Mouse (Mus musculus) forebrain, embryonic 13.5 days (tissue): ENCODE measurements at regions not wholly inside any gene's neighbourhood (a gene's known extent, or its start where the extent isn't known, plus 50 kb on each side); places are given as distances from the start of the nearest gene placed in this dataset.

Experiments used
- ATAC-seq: fragments of 200-750 bp; cut with Nextera tagmentation; 2 replicates; pipeline ENCODE4 v1.8.0; 2017
- H3K27ac ChIP-seq: fragments of 300-500 bp; sonication (generic); 2 replicates; pipeline ENCODE4 v1.5.1; 2015; ENCODE audit warnings: inconsistent platforms, mild to moderate bottlenecking, moderate library complexity
- H3K27me3 ChIP-seq: fragments of 300-500 bp; sonication (generic); 2 replicates; pipeline ENCODE4 v1.6.1; 2015; ENCODE audit warnings: mild to moderate bottlenecking, inconsistent platforms
- H3K36me3 ChIP-seq: fragments of 300-500 bp; sonication (generic); 2 replicates; pipeline ENCODE4 v1.6.1; 2015; ENCODE audit warnings: mild to moderate bottlenecking, inconsistent platforms; ENCODE audit not compliant: poor library complexity, severe bottlenecking
- H3K4me1 ChIP-seq: fragments of 300-500 bp; sonication (generic); 2 replicates; pipeline ENCODE4 v1.6.1; 2015; ENCODE audit warnings: inconsistent platforms
- H3K4me2 ChIP-seq: fragments of 300-500 bp; sonication (generic); 2 replicates; pipeline ENCODE4 v1.6.1; 2015; ENCODE audit warnings: inconsistent platforms, mild to moderate bottlenecking, moderate library complexity
- H3K4me3 ChIP-seq: fragments of 300-500 bp; sonication (generic); 2 replicates; pipeline ENCODE4 v1.5.1; 2015; ENCODE audit warnings: mild to moderate bottlenecking, inconsistent platforms
- H3K9ac ChIP-seq: fragments of 300-500 bp; sonication (generic); 2 replicates; pipeline ENCODE4 v1.6.1; 2015; ENCODE audit warnings: mild to moderate bottlenecking, inconsistent platforms
- H3K9me3 ChIP-seq: fragments of 300-500 bp; sonication (generic); replicated peaks from 2 replicates; pipeline ENCODE4 v1.6.1; 2016; ENCODE audit warnings: inconsistent platforms
- WGBS: fragments of 180-500 bp; shearing (Covaris S2); methylation state at CpG from one replicate; pipeline ENCODE4 v1.1.7; 2015; 5-methylcytosine and 5-hydroxymethylcytosine counted together

GRCm38 (mm10) chr16:55634691-55635090 lies 204.0 kb downstream of the Nfkbiz start:
- H3K27ac ChIP-seq = no peak overlapping the region
- no peaks in the 10 kb centered on the region for H3K9me3 ChIP-seq
- no peaks in the 10 kb centered on the region for H3K4me1 ChIP-seq
- H3K27me3 ChIP-seq = no peaks in the 10 kb centered on the region
- no peak overlapping the region for H3K4me2 ChIP-seq
- H3K9ac ChIP-seq = no peak overlapping the region
- 77% methylated on average over 1 of the region's 1 CpGs for WGBS
- H3K4me3 ChIP-seq = no peak overlapping the region
- no peak for ATAC-seq
- no peaks in the 10 kb centered on the region for H3K36me3 ChIP-seq

GRCm38 (mm10) chr16:55632220-55632619 lies 206.5 kb downstream of the Nfkbiz start:
- no peaks in the 10 kb centered on the region for H3K4me1 ChIP-seq
- no peak for ATAC-seq
- no peak overlapping the region for H3K27ac ChIP-seq
- 81% methylated on average over 3 of the region's 3 CpGs for WGBS
- H3K4me2 ChIP-seq = no peak overlapping the region
- no peaks in the 10 kb centered on the region for H3K36me3 ChIP-seq
- H3K4me3 ChIP-seq = no peak overlapping the region
- no peak overlapping the region for H3K9ac ChIP-seq
- H3K27me3 ChIP-seq = no peaks in the 10 kb centered on the region
- no peaks in the 10 kb centered on the region for H3K9me3 ChIP-seq

GRCm38 (mm10) chr16:55631637-55632036 lies 207.1 kb downstream of the Nfkbiz start:
- Histone ChIP-seq H3K9ac (no peak overlapping the region), H3K4me1 (no peaks in the 10 kb centered on the region), H3K27me3 (no peaks in the 10 kb centered on the region), H3K9me3 (no peaks in the 10 kb centered on the region), H3K27ac (no peak overlapping the region), H3K4me3 (no peak overlapping the region), H3K4me2 (no peak overlapping the region), H3K36me3 (no peaks in the 10 kb centered on the region)
- 76% methylated on average over 2 of the region's 2 CpGs for WGBS
- ATAC-seq = no peak

GRCm38 (mm10) chr16:55631048-55631447 lies 207.7 kb downstream of the Nfkbiz start:
- Histone ChIP-seq H3K9ac (no peak overlapping the region), H3K36me3 (no peaks in the 10 kb centered on the region), H3K4me1 (no peaks in the 10 kb centered on the region), H3K9me3 (peaks cover 4% of the 10 kb centered on the region), H3K27me3 (no peaks in the 10 kb centered on the region), H3K27ac (no peak overlapping the region), H3K4me3 (no peak overlapping the region), H3K4me2 (no peak overlapping the region)
- ATAC-seq = no peak
- 70% methylated on average over 2 of the region's 2 CpGs for WGBS

GRCm38 (mm10) chr16:55627531-55627930 lies 211.2 kb downstream of the Nfkbiz start:
- H3K9ac ChIP-seq = no peak overlapping the region
- no peak overlapping the region for H3K4me3 ChIP-seq
- H3K4me1 ChIP-seq = no peaks in the 10 kb centered on the region
- no peak overlapping the region for H3K27ac ChIP-seq
- ATAC-seq = no peak
- H3K9me3 ChIP-seq = peaks cover 4% of the 10 kb centered on the region
- no peaks in the 10 kb centered on the region for H3K27me3 ChIP-seq
- no peaks in the 10 kb centered on the region for H3K36me3 ChIP-seq
- H3K4me2 ChIP-seq = no peak overlapping the region
- 93% methylated on average over 1 of the region's 1 CpGs for WGBS

- no peak for ATAC-seq
- no peak overlapping the region for H3K27ac ChIP-seq
- H3K4me1 ChIP-seq = no peaks in the 10 kb centered on the region
- no peaks in the 10 kb centered on the region for H3K36me3 ChIP-seq
- no peak overlapping the region for H3K4me3 ChIP-seq
- H3K27me3 ChIP-seq = no peaks in the 10 kb centered on the region
- H3K9me3 ChIP-seq = peaks cover 4% of the 10 kb centered on the region
- no peak overlapping the region for H3K9ac ChIP-seq
- no peak overlapping the region for H3K4me2 ChIP-seq
Measured at GRCm38 (mm10) chr16:55623422-55623821, 215.3 kb downstream of the Nfkbiz start.

GRCm38 (mm10) chr16:55619731-55620130 lies 219.0 kb downstream of the Nfkbiz start:
- WGBS = 86% methylated on average over 3 of the region's 3 CpGs
- no peak for ATAC-seq
- no peak overlapping the region for H3K4me3 ChIP-seq

GRCm38 (mm10) chr16:55617958-55618357 lies 220.7 kb downstream of the Nfkbiz start:
- 85% methylated on average over 3 of the region's 3 CpGs for WGBS
- H3K4me3 ChIP-seq = no peak overlapping the region

More at GRCm38 (mm10) chr16:55619731-55620130, 219.0 kb downstream of the Nfkbiz start:
- Histone ChIP-seq H3K27ac (no peak overlapping the region), H3K4me2 (no peak overlapping the region), H3K4me1 (no peaks in the 10 kb centered on the region), H3K36me3 (no peaks in the 10 kb centered on the region), H3K27me3 (no peaks in the 10 kb centered on the region), H3K9me3 (no peaks in the 10 kb centered on the region), H3K9ac (no peak overlapping the region)

GRCm38 (mm10) chr16:55617506-55617905 lies 221.2 kb downstream of the Nfkbiz start:
- no peaks in the 10 kb centered on the region for H3K9me3 ChIP-seq
- H3K36me3 ChIP-seq = no peaks in the 10 kb centered on the region
- ATAC-seq = no peak
- H3K27me3 ChIP-seq = no peaks in the 10 kb centered on the region
- WGBS = 81% methylated on average over 4 of the region's 4 CpGs
- H3K4me2 ChIP-seq = no peak overlapping the region
- H3K27ac ChIP-seq = no peak overlapping the region
- no peaks in the 10 kb centered on the region for H3K4me1 ChIP-seq
- no peak overlapping the region for H3K9ac ChIP-seq
- H3K4me3 ChIP-seq = no peak overlapping the region

More at GRCm38 (mm10) chr16:55617958-55618357, 220.7 kb downstream of the Nfkbiz start:
- no peaks in the 10 kb centered on the region for H3K4me1 ChIP-seq
- H3K9me3 ChIP-seq = no peaks in the 10 kb centered on the region
- no peaks in the 10 kb centered on the region for H3K36me3 ChIP-seq
- no peak overlapping the region for H3K27ac ChIP-seq
- H3K27me3 ChIP-seq = no peaks in the 10 kb centered on the region
- H3K9ac ChIP-seq = no peak overlapping the region
- no peak overlapping the region for H3K4me2 ChIP-seq
- no peak for ATAC-seq

- WGBS = 81% methylated on average over 1 of the region's 1 CpGs
- H3K9me3 ChIP-seq = no peaks in the 10 kb centered on the region
- no peak overlapping the region for H3K4me2 ChIP-seq
- H3K9ac ChIP-seq = no peak overlapping the region
- H3K27me3 ChIP-seq = no peaks in the 10 kb centered on the region
- no peaks in the 10 kb centered on the region for H3K36me3 ChIP-seq
- H3K4me3 ChIP-seq = no peak overlapping the region
- ATAC-seq = no peak
- H3K27ac ChIP-seq = no peak overlapping the region
- no peaks in the 10 kb centered on the region for H3K4me1 ChIP-seq
Measured at GRCm38 (mm10) chr16:55616408-55617120, 222.1 kb downstream of the Nfkbiz start.

- no peak for ATAC-seq
- Histone ChIP-seq H3K4me2 (no peak overlapping the region), H3K4me1 (no peaks in the 10 kb centered on the region), H3K27me3 (no peaks in the 10 kb centered on the region), H3K27ac (no peak overlapping the region), H3K9ac (no peak overlapping the region), H3K36me3 (no peaks in the 10 kb centered on the region), H3K4me3 (no peak overlapping the region), H3K9me3 (no peaks in the 10 kb centered on the region; the same call in 1 of the 2 replicates)
- WGBS = 90% methylated on average over 3 of the region's 3 CpGs
Measured at GRCm38 (mm10) chr16:55612873-55613272, 225.8 kb downstream of the Nfkbiz start.

GRCm38 (mm10) chr16:55612001-55612400 lies 226.7 kb downstream of the Nfkbiz start:
- H3K4me1 ChIP-seq = no peaks in the 10 kb centered on the region
- no peaks in the 10 kb centered on the region for H3K36me3 ChIP-seq
- no peak overlapping the region for H3K9ac ChIP-seq
- no peaks in the 10 kb centered on the region for H3K27me3 ChIP-seq
- no peak for ATAC-seq
- no peaks in the 10 kb centered on the region; the same call in 1 of the 2 replicates for H3K9me3 ChIP-seq
- no peak overlapping the region for H3K27ac ChIP-seq
- H3K4me3 ChIP-seq = no peak overlapping the region
- H3K4me2 ChIP-seq = no peak overlapping the region
- WGBS = 96% methylated on average over 5 of the region's 5 CpGs

GRCm38 (mm10) chr16:55611172-55611571 lies 227.5 kb downstream of the Nfkbiz start:
- H3K27ac ChIP-seq = no peak overlapping the region
- no peaks in the 10 kb centered on the region for H3K4me1 ChIP-seq
- H3K36me3 ChIP-seq = no peaks in the 10 kb centered on the region
- no peak overlapping the region for H3K4me2 ChIP-seq
- 81% methylated on average over 3 of the region's 3 CpGs for WGBS
- no peaks in the 10 kb centered on the region for H3K27me3 ChIP-seq
- no peak for ATAC-seq
- no peak overlapping the region for H3K9ac ChIP-seq
- no peaks in the 10 kb centered on the region; the same call in 1 of the 2 replicates for H3K9me3 ChIP-seq
- no peak overlapping the region for H3K4me3 ChIP-seq
